Mouse (Mus musculus) embryo, embryonic 9.5 days (tissue): ENCODE measurements around the gene OR5BS1P.
A peak's percentile ranks its signal among the peaks of the same experiment; 100 is the strongest.
"Not testable (repeated sequence)": the region's sequence is repeated elsewhere in the genome, so short reads cannot be mapped to it uniquely, and the experiment has no call there.

Source experiments
- DNase-seq: peaks from one replicate; pipeline ENCODE4 v3.0.0-alpha.2; 2017; ENCODE audit errors: extremely low spot score

The OR5BS1P gene

DNA sequence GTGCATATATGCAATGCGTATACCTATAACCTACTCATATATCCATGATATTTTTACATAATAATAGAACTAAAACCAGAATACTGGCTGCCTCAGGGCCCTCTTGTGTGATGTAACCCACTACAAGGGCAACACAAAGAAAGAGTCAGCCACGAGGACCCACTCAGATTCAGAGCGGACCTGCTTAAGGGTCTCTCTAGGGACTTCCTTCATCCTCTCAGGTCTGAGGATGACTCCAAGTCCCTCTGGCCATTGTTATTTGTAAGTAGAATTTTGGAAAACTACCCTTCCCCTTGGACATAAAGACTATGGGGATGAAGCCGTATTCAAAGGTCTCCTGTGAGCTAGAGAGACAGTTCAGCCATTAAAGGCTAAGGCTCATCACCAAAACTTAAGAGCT lies at the start of gene OR5BS1P:
Gene OR5BS1P, plus strand, starts transcription at position 301 of the 400 bp plus-strand sequence.
- DNase-seq: no peak

GRCm38 (mm10) chr15:98420897-98421296 lies 48.8 kb upstream of the OR5BS1P start:
- no peak for DNase-seq

DNA sequence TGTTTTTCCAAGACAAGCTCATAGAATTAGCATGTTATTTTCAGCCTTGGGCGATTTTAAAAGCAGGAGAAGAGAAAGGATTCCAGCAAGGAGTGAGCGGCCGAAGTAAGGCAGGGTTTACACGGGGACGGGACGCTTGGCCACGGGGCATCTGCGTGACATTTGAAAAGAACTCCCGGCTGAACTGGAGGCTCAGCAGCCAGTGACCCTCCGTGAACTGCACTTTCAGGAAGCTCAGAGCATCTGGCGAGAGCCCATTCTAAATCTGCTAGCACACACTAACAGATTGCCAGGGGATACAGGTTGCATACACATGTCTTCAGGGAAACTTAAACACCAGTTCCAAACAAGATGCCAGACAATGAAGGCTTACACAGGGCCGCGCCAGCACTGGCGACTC lies 45.4 kb upstream of the OR5BS1P start:
- DNase-seq: peak; percentile 16

DNA sequence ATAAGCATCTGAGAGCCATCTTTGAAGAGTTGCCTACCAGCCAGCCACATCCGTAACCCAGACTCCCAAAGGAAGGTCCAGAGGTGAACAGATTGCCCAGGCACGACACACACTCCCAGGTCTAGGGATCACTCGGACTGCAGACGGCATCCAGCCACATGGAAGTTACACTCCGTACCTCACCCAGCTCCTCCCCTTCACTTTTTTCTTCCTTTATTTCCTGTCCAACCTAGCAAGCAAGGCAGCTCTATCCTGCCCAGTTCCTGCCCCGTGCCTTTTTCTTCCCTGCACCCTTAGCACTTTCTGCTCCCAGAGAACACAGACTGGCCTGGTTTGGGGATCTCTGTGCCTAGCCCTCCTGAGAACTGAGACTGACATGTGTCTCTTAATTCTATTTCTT lies 44.9 kb upstream of the OR5BS1P start:
- DNase-seq: no peak

DNA sequence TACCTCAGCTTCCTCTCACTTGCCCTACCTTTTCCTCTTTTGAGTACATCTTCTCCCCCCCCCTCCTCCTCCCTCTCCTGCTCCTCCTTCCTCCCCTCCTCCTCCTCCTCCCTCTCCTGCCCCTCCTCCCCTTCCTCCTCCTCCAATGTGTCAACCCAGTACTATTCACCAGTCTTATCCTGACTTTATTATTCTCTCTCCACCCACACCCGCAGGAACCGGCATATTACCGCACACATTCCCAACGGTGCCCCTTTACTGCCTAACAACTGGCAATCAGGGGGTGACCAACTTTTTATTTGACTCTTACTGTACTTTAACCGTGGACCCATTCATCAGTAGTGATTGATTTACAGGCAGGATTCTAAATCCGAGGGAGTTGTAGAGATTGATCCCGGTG lies 44.5 kb upstream of the OR5BS1P start:
- DNase-seq: no peak

DNA sequence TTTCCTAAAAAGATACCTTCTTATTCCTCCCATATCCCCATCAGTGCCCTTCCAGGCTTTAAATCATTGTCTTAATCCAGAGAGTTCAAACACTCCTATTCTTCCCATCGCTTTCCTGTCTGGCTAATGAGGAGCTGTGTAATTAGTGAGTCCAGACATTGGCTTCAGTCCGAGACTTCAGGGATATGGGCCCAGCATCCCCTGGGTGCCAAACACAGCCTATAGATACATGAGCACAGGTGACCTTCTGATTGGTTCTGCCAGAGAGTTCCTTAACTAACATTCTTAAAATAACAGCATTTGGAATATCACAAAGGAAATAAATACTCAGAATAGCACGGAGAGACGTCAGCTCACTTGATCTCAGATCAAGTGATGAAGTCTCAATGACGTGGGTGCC lies 38.8 kb upstream of the OR5BS1P start, which contains the start of gene Olfr282:
Gene Olfr282, plus strand, starts transcription at position 301 of the 400 bp plus-strand sequence.
- DNase-seq: not testable (repeated sequence)

GRCm38 (mm10) chr15:98444561-98444960 lies 25.1 kb upstream of the OR5BS1P start:
- no peak for DNase-seq

DNA sequence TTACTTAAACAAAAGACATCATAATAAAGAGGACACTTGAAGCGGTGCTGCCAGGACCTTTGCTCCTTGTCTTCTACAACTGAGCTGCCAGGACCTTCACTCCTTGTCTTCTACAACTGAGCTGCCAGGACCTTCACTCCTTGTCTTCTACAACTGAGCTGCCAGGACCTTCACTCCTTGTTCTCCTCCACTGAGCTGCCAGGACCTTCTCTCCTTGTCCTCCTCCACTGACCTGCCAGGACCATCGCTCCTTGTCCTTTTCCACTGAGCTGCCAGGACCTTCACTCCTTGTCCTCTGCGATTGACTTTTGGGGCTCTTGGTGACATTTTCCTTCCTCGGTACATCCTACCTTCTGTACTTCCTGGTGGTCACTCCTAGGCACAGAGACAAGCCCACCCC lies 21.2 kb upstream of the OR5BS1P start:
- no peak for DNase-seq

GRCm38 (mm10) chr15:98452288-98452687 lies 17.4 kb upstream of the OR5BS1P start, which contains the start of gene Olfr281:
Olfr281 (plus strand) TSS chr15:98452588.
- no peak for DNase-seq

DNA sequence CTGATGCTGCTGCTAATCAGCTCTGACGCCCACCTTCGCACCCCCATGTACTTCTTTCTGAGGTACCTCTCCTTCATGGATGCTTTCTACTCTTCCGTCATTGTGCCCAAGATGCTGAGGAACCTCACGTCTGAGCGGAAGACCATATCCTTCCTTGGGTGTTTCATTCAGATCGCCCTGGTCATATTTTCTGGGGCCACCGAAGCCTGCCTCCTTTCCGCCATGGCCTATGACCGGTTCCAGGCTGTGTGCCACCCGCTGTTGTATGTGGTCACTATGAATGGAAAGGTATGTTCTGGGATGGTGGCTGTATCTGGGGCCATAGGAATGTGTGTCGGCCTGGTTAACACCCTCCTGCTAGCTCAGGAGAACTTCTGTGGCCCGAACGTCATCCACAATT lies 1.8 kb downstream of the OR5BS1P start:
- no peak for DNase-seq

DNA sequence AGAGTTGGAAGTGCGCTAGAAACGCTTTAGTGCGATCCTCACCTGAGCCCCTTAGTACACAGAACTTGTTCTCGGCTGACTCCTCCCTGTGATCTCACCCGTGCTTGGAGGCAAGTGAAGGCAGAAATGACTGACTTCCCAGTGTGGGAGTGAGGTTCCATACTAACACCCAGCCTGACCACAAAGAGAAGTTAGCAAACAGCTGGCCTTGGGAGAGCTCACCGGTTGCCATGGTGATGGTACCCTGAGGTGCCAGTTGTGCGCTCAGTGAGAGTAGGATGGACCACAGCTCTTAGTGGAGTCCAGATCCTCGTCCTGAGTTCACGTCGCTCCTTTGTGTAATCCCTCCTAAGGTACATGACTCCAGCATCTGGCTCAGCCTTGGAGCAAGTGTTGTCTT lies 5.3 kb downstream of the OR5BS1P start:
- DNase-seq: no peak

GRCm38 (mm10) chr15:98475382-98475781 lies 5.7 kb downstream of the OR5BS1P start:
- DNase-seq: peak; percentile 31

DNA sequence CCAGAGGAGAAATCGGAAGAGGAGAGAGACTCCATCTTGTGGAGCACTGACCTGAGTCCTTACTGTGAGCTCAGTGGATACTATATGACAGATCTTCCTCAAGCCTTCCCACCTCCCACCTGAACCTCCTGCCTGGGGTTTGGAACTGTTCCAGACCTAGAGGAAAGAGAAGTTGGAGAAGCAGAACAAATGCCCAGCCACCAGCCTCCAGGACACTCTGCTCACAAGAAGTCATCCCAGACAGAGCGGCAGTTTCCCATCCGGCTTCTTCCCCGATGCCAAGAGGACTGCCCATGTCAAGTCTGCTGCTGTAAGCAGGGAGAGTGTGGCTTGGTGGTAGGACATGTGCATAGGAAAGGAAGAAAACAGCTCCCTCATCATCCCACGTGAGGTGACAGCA lies 6.6 kb downstream of the OR5BS1P start:
- DNase-seq: no peak

DNA sequence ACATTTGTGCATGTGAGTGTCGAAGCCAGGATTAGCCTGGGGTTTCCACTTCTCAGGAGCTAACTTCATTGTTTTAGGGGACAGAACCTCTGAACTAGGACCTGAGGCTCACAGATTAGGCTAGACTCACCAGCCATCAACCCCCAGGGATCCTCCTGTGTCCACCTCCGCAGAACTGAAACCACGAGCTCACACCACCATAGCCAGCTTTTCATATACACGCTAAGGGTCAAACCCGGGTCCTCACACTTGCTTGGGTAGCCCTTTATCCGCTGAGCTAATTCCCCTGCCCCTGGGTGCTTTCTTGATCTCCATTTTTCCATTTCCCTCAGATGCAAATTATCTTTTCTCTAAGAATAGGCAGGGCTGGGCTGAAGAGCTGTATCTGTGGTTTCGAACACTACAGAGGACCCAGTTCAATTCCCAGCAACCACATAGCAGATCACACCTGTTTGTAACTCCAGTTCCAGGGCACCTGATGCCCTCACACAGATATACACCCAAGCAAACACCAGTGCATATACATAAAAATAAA lies 9.9 kb downstream of the OR5BS1P start:
- DNase-seq: no peak

GRCm38 (mm10) chr15:98482701-98483100 lies 13.0 kb downstream of the OR5BS1P start, which contains the start of gene Lalba:
Lalba (minus strand) TSS chr15:98482721.
- no peak for DNase-seq

GRCm38 (mm10) chr15:98483907-98484886 lies 14.5 kb downstream of the OR5BS1P start:
- peak; percentile 6 for DNase-seq

GRCm38 (mm10) chr15:98486433-98487021 lies 16.8 kb downstream of the OR5BS1P start:
- no peak for DNase-seq

GRCm38 (mm10) chr15:98491332-98491731 lies 21.6 kb downstream of the OR5BS1P start:
- DNase-seq: no peak

GRCm38 (mm10) chr15:98492102-98492501 lies 22.4 kb downstream of the OR5BS1P start, which contains the start of gene Olfr279:
Olfr279 (plus strand) TSS chr15:98492402.
- DNase-seq: no peak

GRCm38 (mm10) chr15:98497631-98498030 lies 27.9 kb downstream of the OR5BS1P start:
- no peak for DNase-seq

- DNase-seq: no peak
Measured at GRCm38 (mm10) chr15:98503317-98503716, 33.6 kb downstream of the OR5BS1P start.

- DNase-seq: peak; percentile 75
Measured at GRCm38 (mm10) chr15:98504514-98504913, 34.8 kb downstream of the OR5BS1P start.
